Mouse (Mus musculus): ENCODE measurements around the gene Fam126a. TPM values are rescaled to one million over a fixed set of nuclear protein-coding genes. Genes with fewer than 3 reads are reported as not detected.
A peak's percentile ranks its signal among the peaks of the same experiment; 100 is the strongest.

Fam126a gene
- polyA plus RNA-seq, 1 experiment = 6.0 TPM

DNA sequence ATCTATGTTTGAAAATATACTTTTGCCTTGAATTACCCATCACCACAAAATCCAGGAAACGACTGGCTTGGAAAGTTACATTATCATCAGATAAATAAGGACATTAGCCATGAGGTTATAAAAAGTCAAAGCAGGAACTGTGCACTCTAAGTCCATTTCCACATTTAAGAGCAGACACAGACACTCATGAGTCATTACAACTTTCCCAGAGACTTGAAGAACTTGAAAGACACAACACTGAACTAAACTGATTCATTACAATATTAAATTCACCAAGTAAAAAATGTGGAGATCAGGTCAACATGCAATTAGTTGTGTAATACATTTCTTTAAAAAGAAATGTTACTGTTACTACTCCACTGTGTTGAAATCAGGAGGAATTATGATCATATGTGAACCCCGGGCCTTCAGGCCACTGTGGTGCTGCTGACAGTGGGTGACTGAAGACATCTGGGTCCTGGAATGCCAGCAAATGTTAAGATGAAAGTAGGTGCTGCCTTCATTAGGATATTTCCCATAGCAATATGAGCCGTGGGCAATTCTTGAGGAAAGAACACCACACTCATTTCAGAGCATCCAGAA is 55.4 kb downstream of the Fam126a start:
- no peaks in the 10 kb centered on the region for H3K27me3 ChIP-seq (replicated peaks)
- H3K4me3 ChIP-seq (replicated peaks) = no peak overlapping the region
- TF ChIP-seq FLI1 (IDR thresholded peaks at IDR 0.05; ENCODE audit: low read length) (no peak), GATA1 (IDR thresholded peaks at IDR 0.05; ENCODE audit: borderline replicate concordance, low read length) (no peak)
- H3K9me3 ChIP-seq = no peaks in the 10 kb centered on the region
- H3K4me1 ChIP-seq = peaks cover 15% of the 10 kb centered on the region
- peaks cover 85% of the 10 kb centered on the region for H3K36me3 ChIP-seq (replicated peaks; ENCODE audit: low read length)

- H3K4me1 ChIP-seq = peaks cover 10% of the 10 kb centered on the region
- H3K4me3 ChIP-seq (replicated peaks) = no peak overlapping the region
- no peaks in the 10 kb centered on the region for H3K9me3 ChIP-seq
- peaks cover 75% of the 10 kb centered on the region for H3K36me3 ChIP-seq (replicated peaks; ENCODE audit: low read length)
- no peaks in the 10 kb centered on the region for H3K27me3 ChIP-seq (replicated peaks)
- TF ChIP-seq GATA1 (IDR thresholded peaks at IDR 0.05; ENCODE audit: borderline replicate concordance, low read length) = no peak
- no peak for TF ChIP-seq FLI1 (IDR thresholded peaks at IDR 0.05; ENCODE audit: low read length)
Measured at GRCm38 (mm10) chr5:23967705-23968104, 62.8 kb downstream of the Fam126a start.

- Histone ChIP-seq H3K4me3 (replicated peaks) (no peak overlapping the region), H3K36me3 (replicated peaks; ENCODE audit: low read length) (peaks cover 83% of the 10 kb centered on the region), H3K9me3 (no peaks in the 10 kb centered on the region), H3K4me1 (peaks cover 5% of the 10 kb centered on the region; the same call in 1 of the 2 replicates), H3K27me3 (replicated peaks) (no peaks in the 10 kb centered on the region)
- no peak for TF ChIP-seq GATA1 (IDR thresholded peaks at IDR 0.05; ENCODE audit: borderline replicate concordance, low read length)
- no peak for TF ChIP-seq FLI1 (IDR thresholded peaks at IDR 0.05; ENCODE audit: low read length)
Measured at GRCm38 (mm10) chr5:23964599-23965165, 65.8 kb downstream of the Fam126a start.

GRCm38 (mm10) chr5:23953047-23953446 is 77.4 kb downstream of the Fam126a start:
- H3K9me3 ChIP-seq = peaks cover 6% of the 10 kb centered on the region; the same call in 1 of the 2 replicates
- H3K4me3 ChIP-seq (replicated peaks) = no peak overlapping the region
- H3K27me3 ChIP-seq (replicated peaks) = no peaks in the 10 kb centered on the region
- peaks cover 5% of the 10 kb centered on the region for H3K36me3 ChIP-seq (replicated peaks; ENCODE audit: low read length)
- no peak for TF ChIP-seq GATA1 (IDR thresholded peaks at IDR 0.05; ENCODE audit: borderline replicate concordance, low read length)
- TF ChIP-seq FLI1 (IDR thresholded peaks at IDR 0.05; ENCODE audit: low read length) = no peak
- H3K4me1 ChIP-seq = peaks cover 34% of the 10 kb centered on the region

DNA sequence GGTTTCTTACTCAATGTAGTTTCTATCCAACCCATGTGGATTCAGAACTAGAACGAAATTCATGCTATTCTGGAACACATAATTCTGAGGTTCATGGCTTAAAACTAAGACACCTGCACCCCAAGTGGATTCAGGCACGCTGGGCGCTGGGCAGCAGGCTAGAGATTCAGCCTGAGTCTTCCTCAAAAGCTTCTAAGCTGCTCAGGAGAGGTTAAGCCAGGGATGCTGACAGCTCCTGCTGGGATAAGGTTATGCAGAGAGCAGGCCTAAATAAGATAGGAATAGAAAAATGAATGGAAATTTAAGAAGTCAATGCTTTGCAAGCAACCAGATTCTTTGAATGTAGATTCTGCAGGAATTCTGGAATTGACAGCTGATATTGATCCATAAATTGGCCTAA is 82.4 kb downstream of the Fam126a start:
- peaks cover 15% of the 10 kb centered on the region; the same call in 1 of the 2 replicates for H3K4me1 ChIP-seq
- no peaks in the 10 kb centered on the region for H3K27me3 ChIP-seq (replicated peaks)
- no peak for TF ChIP-seq GATA1 (IDR thresholded peaks at IDR 0.05; ENCODE audit: borderline replicate concordance, low read length)
- no peak for TF ChIP-seq FLI1 (IDR thresholded peaks at IDR 0.05; ENCODE audit: low read length)
- no peak overlapping the region for H3K4me3 ChIP-seq (replicated peaks)
- no peaks in the 10 kb centered on the region for H3K36me3 ChIP-seq (replicated peaks; ENCODE audit: low read length)
- H3K9me3 ChIP-seq = peaks cover 1% of the 10 kb centered on the region; the same call in 1 of the 2 replicates

DNA sequence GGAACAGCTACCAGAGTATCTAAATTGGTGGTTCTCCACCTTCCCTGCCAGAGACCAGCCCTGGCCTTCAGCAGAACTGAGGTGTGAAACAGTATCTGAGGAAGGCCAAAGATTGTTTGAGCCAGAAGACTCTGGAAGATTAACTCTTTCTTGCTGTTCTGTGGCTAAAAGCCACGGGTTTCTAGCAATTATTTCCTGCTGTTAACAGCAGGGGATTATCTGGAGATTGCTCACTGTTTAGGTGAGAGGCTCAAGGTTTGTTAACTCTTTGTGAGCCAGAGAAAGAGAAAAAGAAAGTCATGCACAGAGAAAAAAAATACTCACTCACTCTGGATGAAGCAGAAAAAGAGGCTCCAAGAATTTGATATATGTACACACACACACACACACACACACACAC is 85.4 kb downstream of the Fam126a start:
- TF ChIP-seq GATA1 (IDR thresholded peaks at IDR 0.05; ENCODE audit: borderline replicate concordance, low read length) (no peak), FLI1 (IDR thresholded peaks at IDR 0.05; ENCODE audit: low read length) (no peak)
- H3K36me3 ChIP-seq (replicated peaks; ENCODE audit: low read length) = peaks cover 5% of the 10 kb centered on the region
- peaks cover 10% of the 10 kb centered on the region; the same call in 1 of the 2 replicates for H3K4me1 ChIP-seq
- peaks cover 8% of the 10 kb centered on the region for H3K9me3 ChIP-seq
- H3K27me3 ChIP-seq (replicated peaks) = no peaks in the 10 kb centered on the region
- H3K4me3 ChIP-seq (replicated peaks) = no peak overlapping the region

DNA sequence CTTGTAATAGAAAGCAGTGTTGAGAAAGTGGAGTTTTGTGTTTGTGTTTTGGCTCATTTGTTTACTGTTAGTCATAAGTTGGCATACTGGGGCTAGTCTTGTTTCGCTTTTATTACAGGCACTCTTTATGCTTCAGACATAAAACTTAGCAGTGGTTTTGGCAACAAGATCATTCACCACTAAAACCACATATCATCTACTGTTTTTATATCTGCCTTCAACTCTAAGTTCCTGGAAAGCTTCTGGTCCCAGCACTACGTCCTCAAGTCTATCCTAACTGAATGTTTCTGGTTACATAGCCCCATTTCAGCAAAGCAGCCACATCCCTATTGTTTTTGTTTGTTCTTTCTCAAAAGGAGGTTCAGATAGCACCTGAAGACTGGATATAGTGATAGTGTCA is 87.0 kb downstream of the Fam126a start:
- H3K4me1 ChIP-seq = peaks cover 10% of the 10 kb centered on the region; the same call in 1 of the 2 replicates
- TF ChIP-seq GATA1 (IDR thresholded peaks at IDR 0.05; ENCODE audit: borderline replicate concordance, low read length) (no peak), FLI1 (IDR thresholded peaks at IDR 0.05; ENCODE audit: low read length) (no peak)
- H3K27me3 ChIP-seq (replicated peaks) = no peaks in the 10 kb centered on the region
- no peak overlapping the region for H3K4me3 ChIP-seq (replicated peaks)
- peaks cover 5% of the 10 kb centered on the region for H3K36me3 ChIP-seq (replicated peaks; ENCODE audit: low read length)
- H3K9me3 ChIP-seq = peaks cover 8% of the 10 kb centered on the region

GRCm38 (mm10) chr5:23923481-23924165 is 106.9 kb downstream of the Fam126a start:
- H3K4me3 ChIP-seq (replicated peaks) = peak overlapping the region; percentile 64
- H3K36me3 ChIP-seq (replicated peaks; ENCODE audit: low read length) = no peaks in the 10 kb centered on the region
- no peak for TF ChIP-seq FLI1 (IDR thresholded peaks at IDR 0.05; ENCODE audit: low read length)
- TF ChIP-seq GATA1 (IDR thresholded peaks at IDR 0.05; ENCODE audit: borderline replicate concordance, low read length) = no peak
- no peaks in the 10 kb centered on the region for H3K27me3 ChIP-seq (replicated peaks)
- H3K4me1 ChIP-seq = peaks cover 71% of the 10 kb centered on the region
- H3K9me3 ChIP-seq = no peaks in the 10 kb centered on the region

GRCm38 (mm10) chr5:23922516-23923291 is 107.8 kb downstream of the Fam126a start:
- Histone ChIP-seq H3K9me3 (no peaks in the 10 kb centered on the region), H3K4me3 (replicated peaks) (peak overlapping the region; percentile 83), H3K4me1 (peaks cover 75% of the 10 kb centered on the region), H3K36me3 (replicated peaks; ENCODE audit: low read length) (no peaks in the 10 kb centered on the region), H3K27me3 (replicated peaks) (no peaks in the 10 kb centered on the region)
- TF ChIP-seq GATA1 (IDR thresholded peaks at IDR 0.05; ENCODE audit: borderline replicate concordance, low read length) = peak; percentile 95
- no peak for TF ChIP-seq FLI1 (IDR thresholded peaks at IDR 0.05; ENCODE audit: low read length)

Measured in megakaryocyte, embryonic 14.5 days (primary cell).